Mouse (Mus musculus): Measurements from ENCODE around the gene Dis3l2.

The Dis3l2 gene

GRCm38 (mm10) chr1:86925776-86926175 lies 222.2 kb downstream of the Dis3l2 start:
- DNase-seq = peak; percentile 57 to 85

GRCm38 (mm10) chr1:86931606-86932379 lies 228.2 kb downstream of the Dis3l2 start:
- DNase-seq = no peak

GRCm38 (mm10) chr1:86932810-86933209 lies 229.2 kb downstream of the Dis3l2 start:
- DNase-seq = no peak

- DNase-seq = no peak
Measured at GRCm38 (mm10) chr1:86933656-86934055, 230.0 kb downstream of the Dis3l2 start.

GRCm38 (mm10) chr1:86951501-86952205 lies 248.0 kb downstream of the Dis3l2 start:
- peak; percentile 25 to 39 for DNase-seq

GRCm38 (mm10) chr1:86955801-86956200 lies 252.2 kb downstream of the Dis3l2 start:
- no peak for DNase-seq

- DNase-seq = peak; percentile 37 to 56
Measured at GRCm38 (mm10) chr1:86968261-86968964, 264.8 kb downstream of the Dis3l2 start.

GRCm38 (mm10) chr1:86969173-86969725 lies 265.6 kb downstream of the Dis3l2 start:
- DNase-seq = no peak

- DNase-seq = no peak
Measured at GRCm38 (mm10) chr1:86972693-86973092, 269.1 kb downstream of the Dis3l2 start.

- DNase-seq = no peak
Measured at GRCm38 (mm10) chr1:86977018-86977417, 273.4 kb downstream of the Dis3l2 start.

- DNase-seq = no peak
Measured at GRCm38 (mm10) chr1:86986372-86986771, 282.8 kb downstream of the Dis3l2 start.

GRCm38 (mm10) chr1:86992849-86993248 lies 289.2 kb downstream of the Dis3l2 start:
- no peak for DNase-seq

GRCm38 (mm10) chr1:86994023-86994422 lies 290.4 kb downstream of the Dis3l2 start:
- no peak for DNase-seq

- DNase-seq = no peak
Measured at GRCm38 (mm10) chr1:86998051-86998450, 294.4 kb downstream of the Dis3l2 start.

GRCm38 (mm10) chr1:87001365-87001764 lies 297.8 kb downstream of the Dis3l2 start:
- DNase-seq = no peak

- DNase-seq = no peak
Measured at GRCm38 (mm10) chr1:87002545-87003168, 299.0 kb downstream of the Dis3l2 start.

- DNase-seq = no peak
Measured at GRCm38 (mm10) chr1:87003169-87003552, 299.6 kb downstream of the Dis3l2 start.

- DNase-seq = no peak
Measured at GRCm38 (mm10) chr1:87006425-87006824, 302.8 kb downstream of the Dis3l2 start.

GRCm38 (mm10) chr1:87008211-87008610 lies 304.6 kb downstream of the Dis3l2 start:
- no peak for DNase-seq

- no peak for DNase-seq
Measured at GRCm38 (mm10) chr1:87009156-87009555, 305.5 kb downstream of the Dis3l2 start.

GRCm38 (mm10) chr1:87010629-87011330 lies 307.2 kb downstream of the Dis3l2 start:
- DNase-seq = no peak

GRCm38 (mm10) chr1:87011718-87012117 lies 308.1 kb downstream of the Dis3l2 start:
- DNase-seq = no peak

Data from kidney, adult 8-10 months (tissue).